In the genomic region with DNA sequence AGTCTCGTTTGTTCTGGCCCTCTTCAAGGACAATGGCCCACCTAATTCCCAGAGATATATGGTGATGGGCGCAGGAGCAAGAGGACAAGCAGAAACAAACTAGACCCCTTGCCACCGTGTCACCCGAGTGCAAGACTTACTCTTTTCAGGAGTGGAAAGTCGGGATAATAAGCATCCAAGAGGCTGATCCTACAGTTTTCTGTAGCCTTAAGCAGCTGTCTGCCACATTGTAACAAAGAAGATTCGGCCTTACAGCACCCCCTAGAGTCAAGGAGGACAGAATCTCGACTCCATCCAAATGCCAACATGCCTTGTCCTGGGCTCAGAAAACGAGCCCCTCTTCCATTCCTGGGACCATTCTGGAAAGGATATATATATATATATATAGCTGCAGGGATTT, we compare ENCODE assay signal across 12 mouse cellular contexts.
DNase-seq lines count a peak whose midpoint lies in the region; ATAC-seq and TF ChIP-seq lines count a peak whose summit lies in the region.
"Had no signal": no experiment of that assay in that cellular context is flagged by ENCODE, and none has a peak within 500 bp of the region (broad histone marks: within the 10 kb centered on the region; RNA-seq: fewer than 3 reads in every experiment).

No protein-coding gene starts in this region.

- no peaks in the 10 kb centered on the region for H3K9me3 ChIP-seq in embryonic facial prominence, embryonic 11.5 days (replicated peaks; ENCODE audit: control insufficient read depth, low read length)
- H3K9me3 ChIP-seq in embryonic facial prominence, embryonic 10.5 days, result no peaks in the 10 kb centered on the region
- H3K9me3 ChIP-seq in stomach, postnatal 0 days (ENCODE audit: control insufficient read depth, low read length), result no peaks in the 10 kb centered on the region
- H3K9me3 ChIP-seq: hindbrain, embryonic 15.5 days; limb, embryonic 13.5 days had no signal

- peak; percentile 49 for TF ChIP-seq CTCF in stomach, postnatal 0 days (IDR thresholded peaks at IDR 0.05; ENCODE audit: low read depth)

- no peak overlapping the region for H3K4me2 ChIP-seq in embryonic facial prominence, embryonic 11.5 days (ENCODE audit: low read depth, low read length)
- H3K4me2 ChIP-seq in stomach, postnatal 0 days (replicated peaks; ENCODE audit: low read depth), result no peak overlapping the region
- H3K4me2 ChIP-seq: hindbrain, embryonic 15.5 days; limb, embryonic 13.5 days had no signal

- DNase-seq in embryonic facial prominence, embryonic 11.5 days (ENCODE audit: low spot score), result peak; percentile 41
- no peak for DNase-seq in embryonic facial prominence, embryonic 10.5 days (ENCODE audit: low spot score)
- peak; percentile 38 for DNase-seq in kidney, adult 18-20 months
- DNase-seq in kidney, adult 11 months, result no peak
- peak; percentile 37 for DNase-seq in retina, embryonic 14.5 days (ENCODE audit: low spot score)
- no peak for DNase-seq in retina, postnatal 1 day
- no peak for DNase-seq in stomach, postnatal 0 days (ENCODE audit: low spot score)
- no peak for DNase-seq in gastrocnemius, postnatal 4 days (ENCODE audit: low spot score in 2 of 2)
- DNase-seq: cerebellum, adult 9-11 months; gastrocnemius, postnatal 10 days had no signal

- no peaks in the 10 kb centered on the region for H3K4me1 ChIP-seq in embryonic facial prominence, embryonic 11.5 days (ENCODE audit: control insufficient read depth, insufficient read depth, low read length)
- H3K4me1 ChIP-seq in embryonic facial prominence, embryonic 10.5 days, result peaks cover 4% of the 10 kb centered on the region; the same call in 1 of the 2 replicates
- H3K4me1 ChIP-seq in stomach, postnatal 0 days (replicated peaks; ENCODE audit: control insufficient read depth, insufficient read depth), result no peaks in the 10 kb centered on the region

- ATAC-seq in embryonic facial prominence, embryonic 11.5 days (replicated peaks; ENCODE audit: insufficient number of reproducible peaks, low FRiP score, low TSS enrichment, low read depth), result no peak
- ATAC-seq in stomach, postnatal 0 days (ENCODE audit: low FRiP score, low TSS enrichment), result no peak

- WGBS in embryonic facial prominence, embryonic 11.5 days, result 69% methylated on average over 8 of the region's 8 CpGs
- 59% methylated on average over 8 of the region's 8 CpGs for WGBS in embryonic facial prominence, embryonic 10.5 days
- WGBS in stomach, postnatal 0 days, result 59% methylated on average over 8 of the region's 8 CpGs

- no peak overlapping the region for H3K9ac ChIP-seq in embryonic facial prominence, embryonic 11.5 days (replicated peaks; ENCODE audit: low read length)
- no peak overlapping the region for H3K9ac ChIP-seq in stomach, postnatal 0 days (ENCODE audit: low read length)
- H3K9ac ChIP-seq: hindbrain, embryonic 15.5 days; limb, embryonic 13.5 days had no signal

- no peak overlapping the region for H3K4me3 ChIP-seq in embryonic facial prominence, embryonic 11.5 days (ENCODE audit: low read depth, low read length)
- no peak overlapping the region for H3K4me3 ChIP-seq in embryonic facial prominence, embryonic 10.5 days
- H3K4me3 ChIP-seq in stomach, postnatal 0 days (ENCODE audit: low read depth, low read length), result no peak overlapping the region
- H3K4me3 ChIP-seq: hindbrain, embryonic 15.5 days; limb, embryonic 13.5 days had no signal

- no peak overlapping the region for H3K27ac ChIP-seq in embryonic facial prominence, embryonic 11.5 days (replicated peaks; ENCODE audit: low read depth, low read length)
- no peak overlapping the region for H3K27ac ChIP-seq in embryonic facial prominence, embryonic 10.5 days (replicated peaks)
- H3K27ac ChIP-seq in stomach, postnatal 0 days (replicated peaks), result no peak overlapping the region
- H3K27ac ChIP-seq: hindbrain, embryonic 15.5 days; limb, embryonic 13.5 days had no signal

- no peak for TF ChIP-seq EP300 in stomach, postnatal 0 days (optimal IDR thresholded peaks at IDR 0.05)

- no peaks in the 10 kb centered on the region for H3K27me3 ChIP-seq in embryonic facial prominence, embryonic 11.5 days (ENCODE audit: control insufficient read depth, insufficient read depth, low read length)
- no peaks in the 10 kb centered on the region for H3K27me3 ChIP-seq in embryonic facial prominence, embryonic 10.5 days (replicated peaks; ENCODE audit: low read depth, poor library complexity, severe bottlenecking)
- H3K27me3 ChIP-seq in stomach, postnatal 0 days (ENCODE audit: control insufficient read depth, insufficient read depth, low read length), result no peaks in the 10 kb centered on the region
- H3K27me3 ChIP-seq: hindbrain, embryonic 15.5 days; limb, embryonic 13.5 days had no signal

- H3K36me3 ChIP-seq in embryonic facial prominence, embryonic 11.5 days (replicated peaks; ENCODE audit: control insufficient read depth, insufficient read depth, low read depth, low read length), result no peaks in the 10 kb centered on the region
- no peaks in the 10 kb centered on the region for H3K36me3 ChIP-seq in embryonic facial prominence, embryonic 10.5 days (replicated peaks)
- no peaks in the 10 kb centered on the region for H3K36me3 ChIP-seq in stomach, postnatal 0 days (ENCODE audit: control insufficient read depth, insufficient read depth, low read length)
- H3K36me3 ChIP-seq: hindbrain, embryonic 15.5 days; limb, embryonic 13.5 days had no signal

Comparison
In these comparisons a context has a peak if more than half of its experiments do, and no peak if none do; other contexts are left out.
1. DNase-seq: peak in embryonic facial prominence, embryonic 11.5 days (single experiment), kidney, adult 18-20 months (single experiment) and retina, embryonic 14.5 days (single experiment); none in embryonic facial prominence, embryonic 10.5 days (single experiment), kidney, adult 11 months (single experiment), retina, postnatal 1 day (single experiment), stomach, postnatal 0 days (single experiment) and gastrocnemius, postnatal 4 days (0 of 2).